Mouse (Mus musculus) neural tube, embryonic 12.5 days (tissue): ENCODE data around the gene Mogat1. TPM values are rescaled to one million over a fixed set of nuclear protein-coding genes. Genes with fewer than 3 reads are reported as not detected.

Experiments
- polyA plus RNA-seq: library from polyadenylated mRNA; unstranded; fragments of >200 nt; fragmentation: Nextera tagmentation; extraction: Ambion mirVana; gene quantifications from 2 replicates; pipeline ENCODE4 v1.2.1, GENCODE M21; 2016

Gene Mogat1
- polyA plus RNA-seq, 1 experiment from 2014 or later = 0.37 TPM

Other genes starting within 250 kb of the Mogat1 start
- gene Sgpp2, start 200.6 kb upstream of the Mogat1 start, polyA plus RNA-seq = 1.2 and 2.1 TPM in 2 replicates
- gene Farsb, start 22.1 kb upstream of the Mogat1 start, polyA plus RNA-seq = 124 TPM in 2 replicates
- gene BC035947, start 1.2 kb downstream of the Mogat1 start, polyA plus RNA-seq = 0.42 and 0.65 TPM in 2 replicates
- 74.3 and 82.2 TPM in 2 replicates for gene Acsl3, start 146.8 kb downstream of the Mogat1 start, polyA plus RNA-seq
- gene Utp14b, start 147.0 kb downstream of the Mogat1 start, polyA plus RNA-seq = 2.7 and 3.5 TPM in 2 replicates